Mouse (Mus musculus) granulocyte monocyte progenitor cell, adult 5-6 weeks (primary cell): ENCODE measurements around the gene Steap3. TPM values are rescaled to one million over a fixed set of nuclear protein-coding genes. Genes with fewer than 3 reads are reported as not detected.

Source experiments
- ATAC-seq: replicated peaks from 2 replicates; pipeline ENCODE4 v1.8.0; 2016; ENCODE audit warnings: mild to moderate bottlenecking, moderate TSS enrichment, inconsistent platforms; ENCODE audit not compliant: poor library complexity, severe bottlenecking
- total RNA-seq, 2 experiments: library from RNA; stranded (forward) in 1 of 2; stranded (reverse) in 1 of 2; fragments of 200-712, 200-1000 nt in 1 of 2; fragments of >200 nt in 1 of 2; fragmentation: Nextera tagmentation in 1 of 2; gene quantifications; 2 replicates each; pipeline ENCODE4 v1.2.3; 2014 to 2017

The Steap3 gene
- total RNA-seq, 2 experiments from 2014 or later: 6.2 to 19.1 TPM

GRCm38 (mm10) chr1:120252519-120253160 is 19.9 kb downstream of the Steap3 start:
- ATAC-seq: 0 out of 2 replicates have a peak, but pooled peaks have one; percentile 40

GRCm38 (mm10) chr1:120251193-120251592 is 21.3 kb downstream of the Steap3 start:
- ATAC-seq: peak; percentile 71

GRCm38 (mm10) chr1:120250586-120250985 is 21.9 kb downstream of the Steap3 start:
- ATAC-seq: no peak

- no peak for ATAC-seq
Observed at GRCm38 (mm10) chr1:120249842-120250241, 22.7 kb downstream of the Steap3 start.

- no peak for ATAC-seq
Observed at GRCm38 (mm10) chr1:120248156-120248555, 24.3 kb downstream of the Steap3 start.

- no peak; the same call in 1 of the 2 replicates for ATAC-seq
Observed at GRCm38 (mm10) chr1:120247351-120247750, 25.2 kb downstream of the Steap3 start.

- ATAC-seq: no peak
Observed at GRCm38 (mm10) chr1:120246946-120247345, 25.6 kb downstream of the Steap3 start.

GRCm38 (mm10) chr1:120245661-120246131 is 26.8 kb downstream of the Steap3 start:
- no peak for ATAC-seq

- no peak for ATAC-seq
Observed at GRCm38 (mm10) chr1:120244646-120245045, 27.9 kb downstream of the Steap3 start.

- no peak for ATAC-seq
Observed at GRCm38 (mm10) chr1:120243987-120244386, 28.5 kb downstream of the Steap3 start.

- ATAC-seq: no peak
Observed at GRCm38 (mm10) chr1:120237068-120237467, 35.4 kb downstream of the Steap3 start.

- ATAC-seq: no peak
Observed at GRCm38 (mm10) chr1:120236424-120236823, 36.1 kb downstream of the Steap3 start.

GRCm38 (mm10) chr1:120235631-120236215 is 36.8 kb downstream of the Steap3 start:
- no peak for ATAC-seq

- no peak for ATAC-seq
Observed at GRCm38 (mm10) chr1:120232170-120232569, 40.3 kb downstream of the Steap3 start.

GRCm38 (mm10) chr1:120231334-120231733 is 41.2 kb downstream of the Steap3 start:
- peak; percentile 30; the same call in 1 of the 2 replicates for ATAC-seq

- no peak for ATAC-seq
Observed at GRCm38 (mm10) chr1:120229723-120230471, 42.6 kb downstream of the Steap3 start.

- ATAC-seq: no peak
Observed at GRCm38 (mm10) chr1:120223613-120224012, 48.9 kb downstream of the Steap3 start.

- ATAC-seq: no peak
Observed at GRCm38 (mm10) chr1:120221285-120221684, 51.2 kb downstream of the Steap3 start.

GRCm38 (mm10) chr1:120220841-120221240 is 51.7 kb downstream of the Steap3 start:
- ATAC-seq: no peak

GRCm38 (mm10) chr1:120208502-120209230 is 63.8 kb downstream of the Steap3 start:
- no peak for ATAC-seq
